Mouse (Mus musculus): ENCODE measurements at regions not wholly inside any gene's neighbourhood (a gene's known extent, or its start where the extent isn't known, plus 50 kb on each side); places are given as distances from the start of the nearest gene placed in this dataset.
A peak's percentile ranks its signal among the peaks of the same experiment; 100 is the strongest.

DNA sequence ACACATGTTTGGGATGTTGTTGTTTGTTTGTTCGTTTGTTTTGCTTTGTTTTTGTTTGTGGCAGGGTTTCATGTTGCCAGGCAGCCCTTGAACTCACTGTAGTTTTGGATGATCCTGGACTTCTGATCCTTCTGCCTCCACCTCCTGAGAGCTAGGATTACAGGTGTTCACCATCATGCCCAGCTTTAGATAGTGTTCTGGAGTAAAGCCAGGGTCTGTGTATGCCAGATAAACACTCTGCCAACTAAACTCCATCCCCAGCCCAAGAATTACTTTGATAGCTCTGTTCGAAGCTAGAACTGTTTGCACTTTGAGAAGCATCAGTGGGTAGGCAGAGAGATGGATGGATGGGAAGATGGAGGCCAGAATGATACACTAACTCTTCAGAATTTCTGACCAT lies 368.0 kb upstream of the Gm10306 start:
- ATAC-seq (ENCODE audit: insufficient number of reproducible peaks, insufficient read depth, low FRiP score, low read depth) = no peak
- Histone ChIP-seq H3K27ac (replicated peaks in 1 of 2; ENCODE audit: control insufficient read depth in 1 of 2, insufficient read depth in 1 of 2, low read depth in 2 of 2, low read length in 2 of 2) (peak overlapping the region in 1 of 2 experiments; percentile 39; a peak in 2 of 4 replicates), H3K36me3 (ENCODE audit: control insufficient read depth, insufficient read depth, low read length) (no peaks in the 10 kb centered on the region), H3K4me2 (ENCODE audit: low read length) (no peak overlapping the region), H3K9me3 (ENCODE audit: control insufficient read depth, low read length) (no peaks in the 10 kb centered on the region), H3K4me3 (ENCODE audit: control insufficient read depth in 1 of 2, insufficient read depth in 1 of 2, low read depth in 1 of 2, low read length in 2 of 2) (no peak overlapping the region), H3K27me3 (ENCODE audit: control insufficient read depth, insufficient read depth, low read length) (no peaks in the 10 kb centered on the region), H3K9ac (ENCODE audit: low read length) (no peak overlapping the region), H3K4me1 (ENCODE audit: control insufficient read depth in 2 of 2, insufficient read depth in 2 of 2, low read length in 2 of 2) (peaks cover 0 to 14% of the 10 kb centered on the region in 2 experiments; a peak in 2 of 4 replicates)
- 41% methylated on average over 2 of the region's 2 CpGs for WGBS

DNA sequence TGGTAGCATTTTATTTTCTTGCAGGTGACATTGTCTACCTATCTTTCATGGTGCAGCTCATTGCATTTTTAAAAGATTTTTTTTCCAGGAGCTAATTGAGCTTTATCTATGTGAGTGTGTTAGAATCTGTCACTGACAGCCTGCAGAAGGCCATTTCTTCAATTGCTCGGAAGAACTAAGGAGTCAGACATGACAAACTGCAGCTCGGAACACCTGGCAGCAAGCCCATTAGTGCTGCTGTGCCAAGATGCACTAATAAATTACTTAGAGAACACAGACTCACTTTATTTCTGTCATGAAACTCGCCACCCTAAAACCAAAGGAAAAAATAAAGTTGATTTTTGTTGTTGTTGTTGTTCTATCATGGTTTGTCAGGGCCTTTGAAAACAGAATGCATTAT lies 367.5 kb upstream of the Gm10306 start:
- Histone ChIP-seq H3K4me1 (ENCODE audit: control insufficient read depth in 2 of 2, insufficient read depth in 2 of 2, low read length in 2 of 2) (peaks cover 0 to 14% of the 10 kb centered on the region in 2 experiments; a peak in 2 of 4 replicates), H3K4me2 (ENCODE audit: low read length) (no peak overlapping the region), H3K9me3 (ENCODE audit: control insufficient read depth, low read length) (no peaks in the 10 kb centered on the region), H3K27me3 (ENCODE audit: control insufficient read depth, insufficient read depth, low read length) (no peaks in the 10 kb centered on the region), H3K4me3 (ENCODE audit: control insufficient read depth in 1 of 2, insufficient read depth in 1 of 2, low read depth in 1 of 2, low read length in 2 of 2) (no peak overlapping the region), H3K36me3 (ENCODE audit: control insufficient read depth, insufficient read depth, low read length) (no peaks in the 10 kb centered on the region), H3K27ac (replicated peaks in 1 of 2; ENCODE audit: control insufficient read depth in 1 of 2, insufficient read depth in 1 of 2, low read depth in 2 of 2, low read length in 2 of 2) (peak overlapping the region in 1 of 2 experiments; percentile 39; a peak in 2 of 4 replicates), H3K9ac (ENCODE audit: low read length) (no peak overlapping the region)
- ATAC-seq (ENCODE audit: insufficient number of reproducible peaks, insufficient read depth, low FRiP score, low read depth) = peak; percentile 71; the same call in 1 of the 2 replicates
- WGBS = 9% methylated on average over 3 of the region's 3 CpGs

DNA sequence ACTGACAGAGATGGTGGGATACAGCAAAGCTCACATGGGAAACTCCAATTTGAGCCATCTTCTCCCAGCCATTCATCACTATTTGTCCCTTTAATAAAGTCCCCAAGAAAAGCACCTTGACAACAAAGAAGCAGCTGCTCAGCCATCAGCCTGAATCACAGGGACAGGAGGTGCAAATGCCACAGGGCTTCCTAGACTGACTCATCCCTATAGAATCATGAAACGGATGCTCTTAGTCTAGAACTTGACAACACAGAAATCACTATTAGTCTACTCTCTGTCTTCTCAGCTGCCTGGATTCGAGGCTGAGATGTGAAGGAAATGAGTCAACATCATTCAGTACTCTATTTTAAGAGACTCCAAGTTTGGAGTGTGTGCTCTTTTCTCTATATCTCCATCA lies 365.4 kb upstream of the Gm10306 start:
- no peak for ATAC-seq (ENCODE audit: insufficient number of reproducible peaks, insufficient read depth, low FRiP score, low read depth)
- Histone ChIP-seq H3K27ac (replicated peaks in 1 of 2; ENCODE audit: control insufficient read depth in 1 of 2, insufficient read depth in 1 of 2, low read depth in 2 of 2, low read length in 2 of 2) (no peak overlapping the region), H3K9me3 (ENCODE audit: control insufficient read depth, low read length) (no peaks in the 10 kb centered on the region), H3K9ac (ENCODE audit: low read length) (no peak overlapping the region), H3K36me3 (ENCODE audit: control insufficient read depth, insufficient read depth, low read length) (no peaks in the 10 kb centered on the region), H3K4me3 (ENCODE audit: control insufficient read depth in 1 of 2, insufficient read depth in 1 of 2, low read depth in 1 of 2, low read length in 2 of 2) (no peak overlapping the region), H3K4me1 (ENCODE audit: control insufficient read depth in 2 of 2, insufficient read depth in 2 of 2, low read length in 2 of 2) (peaks cover 0 to 14% of the 10 kb centered on the region in 2 experiments; a peak in 2 of 4 replicates), H3K4me2 (ENCODE audit: low read length) (no peak overlapping the region), H3K27me3 (ENCODE audit: control insufficient read depth, insufficient read depth, low read length) (no peaks in the 10 kb centered on the region)
- WGBS = 55% methylated on average over 2 of the region's 2 CpGs

DNA sequence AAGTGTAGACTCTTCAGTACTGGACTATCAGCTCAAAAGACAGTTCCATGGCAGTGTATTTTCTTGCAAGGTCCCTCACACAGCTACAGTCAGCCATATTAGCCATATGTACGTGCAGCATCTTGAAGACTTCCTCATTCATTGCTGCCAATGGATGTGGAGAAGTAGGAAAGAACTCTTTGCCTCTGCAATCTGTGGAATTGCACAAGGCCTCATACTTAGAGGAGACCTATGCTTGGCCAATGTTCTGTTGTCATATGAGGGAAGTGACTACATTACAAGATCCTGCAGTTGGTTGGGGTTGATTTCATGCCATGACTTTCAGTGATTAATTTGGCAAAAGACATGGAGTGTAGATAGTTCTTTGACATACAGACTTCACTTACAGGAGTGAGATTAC lies 340.1 kb upstream of the Gm10306 start:
- H3K36me3 ChIP-seq (ENCODE audit: control insufficient read depth, insufficient read depth, low read length) = no peaks in the 10 kb centered on the region
- no peak overlapping the region for H3K9ac ChIP-seq (ENCODE audit: low read length)
- no peaks in the 10 kb centered on the region for H3K4me1 ChIP-seq (ENCODE audit: control insufficient read depth in 2 of 2, insufficient read depth in 2 of 2, low read length in 2 of 2)
- WGBS = 79% methylated on average over 1 of the region's 1 CpGs
- no peak overlapping the region for H3K27ac ChIP-seq (replicated peaks in 1 of 2; ENCODE audit: control insufficient read depth in 1 of 2, insufficient read depth in 1 of 2, low read depth in 2 of 2, low read length in 2 of 2)
- H3K27me3 ChIP-seq (ENCODE audit: control insufficient read depth, insufficient read depth, low read length) = no peaks in the 10 kb centered on the region
- H3K4me3 ChIP-seq (ENCODE audit: control insufficient read depth in 1 of 2, insufficient read depth in 1 of 2, low read depth in 1 of 2, low read length in 2 of 2) = no peak overlapping the region
- no peak for ATAC-seq (ENCODE audit: insufficient number of reproducible peaks, insufficient read depth, low FRiP score, low read depth)
- H3K9me3 ChIP-seq (ENCODE audit: control insufficient read depth, low read length) = no peaks in the 10 kb centered on the region
- no peak overlapping the region for H3K4me2 ChIP-seq (ENCODE audit: low read length)

DNA sequence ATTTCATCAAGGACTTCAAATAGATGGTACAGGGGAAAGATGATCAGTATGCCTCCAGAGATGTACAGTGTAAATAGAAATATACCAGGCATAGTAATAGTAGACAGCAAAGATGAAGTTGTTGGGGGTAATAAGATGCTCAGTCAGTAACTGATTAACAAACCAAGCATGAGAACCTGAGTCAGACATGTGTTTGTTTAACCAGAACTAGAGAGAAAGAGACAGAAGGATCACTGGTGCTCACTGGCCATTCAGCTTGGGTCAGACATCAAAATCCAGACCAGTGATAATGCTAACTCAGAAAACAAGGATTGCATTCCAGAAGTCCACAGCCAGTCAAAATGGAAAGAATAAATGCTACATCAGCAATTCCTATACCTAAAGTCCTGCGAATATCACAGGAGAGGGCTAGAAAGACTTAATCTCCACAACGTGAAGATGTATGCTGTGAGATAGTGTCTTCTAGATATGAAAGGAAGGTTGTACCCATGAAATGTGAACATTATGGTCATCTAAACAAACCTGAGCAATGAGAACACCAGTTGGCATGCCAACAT lies 320.6 kb upstream of the Gm10306 start:
- Histone ChIP-seq H3K9me3 (ENCODE audit: control insufficient read depth, low read length) (no peaks in the 10 kb centered on the region), H3K4me3 (ENCODE audit: control insufficient read depth in 1 of 2, insufficient read depth in 1 of 2, low read depth in 1 of 2, low read length in 2 of 2) (no peak overlapping the region), H3K36me3 (ENCODE audit: control insufficient read depth, insufficient read depth, low read length) (no peaks in the 10 kb centered on the region), H3K4me1 (ENCODE audit: control insufficient read depth in 2 of 2, insufficient read depth in 2 of 2, low read length in 2 of 2) (no peaks in the 10 kb centered on the region), H3K27me3 (ENCODE audit: control insufficient read depth, insufficient read depth, low read length) (no peaks in the 10 kb centered on the region), H3K9ac (ENCODE audit: low read length) (no peak overlapping the region), H3K4me2 (ENCODE audit: low read length) (no peak overlapping the region), H3K27ac (replicated peaks in 1 of 2; ENCODE audit: control insufficient read depth in 1 of 2, insufficient read depth in 1 of 2, low read depth in 2 of 2, low read length in 2 of 2) (no peak overlapping the region)
- ATAC-seq (ENCODE audit: insufficient number of reproducible peaks, insufficient read depth, low FRiP score, low read depth) = no peak
- 87% methylated on average over 2 of the region's 2 CpGs for WGBS

DNA sequence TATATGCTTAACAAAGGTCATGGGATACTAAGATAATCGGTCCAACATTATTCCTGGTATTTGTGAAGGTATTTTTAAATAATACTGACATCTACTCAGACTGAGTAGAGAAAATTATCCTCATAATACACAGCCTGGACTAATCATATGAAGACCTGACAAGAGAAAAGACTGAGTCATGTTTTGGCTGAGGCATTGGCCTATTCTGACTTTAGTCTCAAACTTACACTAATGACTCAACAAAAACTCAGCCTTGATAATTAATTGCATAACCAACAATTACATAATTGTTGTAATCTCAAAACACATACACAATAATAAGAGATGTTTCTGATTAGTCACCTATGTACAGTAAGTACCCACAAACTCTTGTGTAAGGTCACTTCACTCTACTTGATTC lies 300.3 kb upstream of the Gm10306 start:
- no peaks in the 10 kb centered on the region for H3K27me3 ChIP-seq (ENCODE audit: control insufficient read depth, insufficient read depth, low read length)
- H3K36me3 ChIP-seq (ENCODE audit: control insufficient read depth, insufficient read depth, low read length) = no peaks in the 10 kb centered on the region
- no peak overlapping the region for H3K4me3 ChIP-seq (ENCODE audit: control insufficient read depth in 1 of 2, insufficient read depth in 1 of 2, low read depth in 1 of 2, low read length in 2 of 2)
- no peak for ATAC-seq (ENCODE audit: insufficient number of reproducible peaks, insufficient read depth, low FRiP score, low read depth)
- no peaks in the 10 kb centered on the region for H3K9me3 ChIP-seq (ENCODE audit: control insufficient read depth, low read length)
- no peak overlapping the region for H3K4me2 ChIP-seq (ENCODE audit: low read length)
- WGBS = 69% methylated on average over 1 of the region's 1 CpGs
- H3K27ac ChIP-seq (replicated peaks in 1 of 2; ENCODE audit: control insufficient read depth in 1 of 2, insufficient read depth in 1 of 2, low read depth in 2 of 2, low read length in 2 of 2) = no peak overlapping the region
- no peaks in the 10 kb centered on the region for H3K4me1 ChIP-seq (ENCODE audit: control insufficient read depth in 2 of 2, insufficient read depth in 2 of 2, low read length in 2 of 2)
- H3K9ac ChIP-seq (ENCODE audit: low read length) = no peak overlapping the region

DNA sequence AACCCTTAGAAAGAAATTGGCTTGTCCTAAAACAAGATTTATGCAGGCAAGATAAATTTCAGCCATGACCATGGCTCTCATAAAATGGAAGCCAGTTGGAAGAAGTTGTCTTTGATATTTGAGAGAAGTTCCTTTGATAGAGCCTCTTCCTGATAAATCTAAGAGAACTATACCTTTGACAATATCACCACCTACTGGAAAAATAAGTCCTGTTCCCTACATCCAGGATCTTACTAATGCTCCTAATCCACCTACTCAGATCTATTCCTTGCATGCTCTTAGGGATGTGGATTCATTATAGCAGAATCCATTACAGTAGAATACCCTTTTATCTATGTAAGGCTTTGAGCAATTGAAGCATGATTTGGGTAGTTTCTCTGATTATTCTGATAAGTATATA lies 295.2 kb upstream of the Gm10306 start:
- H3K4me1 ChIP-seq (ENCODE audit: control insufficient read depth in 2 of 2, insufficient read depth in 2 of 2, low read length in 2 of 2) = no peaks in the 10 kb centered on the region
- no peaks in the 10 kb centered on the region for H3K9me3 ChIP-seq (ENCODE audit: control insufficient read depth, low read length)
- no peak overlapping the region for H3K4me3 ChIP-seq (ENCODE audit: control insufficient read depth in 1 of 2, insufficient read depth in 1 of 2, low read depth in 1 of 2, low read length in 2 of 2)
- no peaks in the 10 kb centered on the region for H3K27me3 ChIP-seq (ENCODE audit: control insufficient read depth, insufficient read depth, low read length)
- no peak overlapping the region for H3K4me2 ChIP-seq (ENCODE audit: low read length)
- H3K9ac ChIP-seq (ENCODE audit: low read length) = no peak overlapping the region
- no peak for ATAC-seq (ENCODE audit: insufficient number of reproducible peaks, insufficient read depth, low FRiP score, low read depth)
- H3K36me3 ChIP-seq (ENCODE audit: control insufficient read depth, insufficient read depth, low read length) = no peaks in the 10 kb centered on the region
- H3K27ac ChIP-seq (replicated peaks in 1 of 2; ENCODE audit: control insufficient read depth in 1 of 2, insufficient read depth in 1 of 2, low read depth in 2 of 2, low read length in 2 of 2) = no peak overlapping the region

DNA sequence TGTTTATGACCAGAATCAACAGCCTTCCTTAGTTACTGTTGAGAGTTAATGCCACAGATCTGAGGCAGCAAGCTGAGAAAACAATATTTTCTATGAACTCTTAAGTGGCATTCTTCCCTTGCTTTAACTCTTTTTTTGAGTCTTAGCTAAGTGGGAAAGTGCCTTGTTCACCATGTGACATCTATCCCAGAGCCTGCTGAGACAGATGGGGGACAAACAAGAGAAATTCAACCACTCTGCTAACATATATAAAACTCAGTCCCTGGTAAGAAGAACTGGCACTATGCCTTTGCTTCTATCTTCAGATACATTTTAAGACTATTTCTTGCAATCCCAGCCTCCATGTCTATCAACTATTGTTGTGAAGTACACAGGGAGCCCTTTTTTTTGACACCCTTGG lies 274.6 kb upstream of the Gm10306 start:
- no peak for ATAC-seq (ENCODE audit: insufficient number of reproducible peaks, insufficient read depth, low FRiP score, low read depth)
- H3K9ac ChIP-seq (ENCODE audit: low read length) = no peak overlapping the region
- no peaks in the 10 kb centered on the region for H3K27me3 ChIP-seq (ENCODE audit: control insufficient read depth, insufficient read depth, low read length)
- H3K4me1 ChIP-seq (ENCODE audit: control insufficient read depth in 2 of 2, insufficient read depth in 2 of 2, low read length in 2 of 2) = no peaks in the 10 kb centered on the region
- no peak overlapping the region for H3K4me3 ChIP-seq (ENCODE audit: control insufficient read depth in 1 of 2, insufficient read depth in 1 of 2, low read depth in 1 of 2, low read length in 2 of 2)
- H3K27ac ChIP-seq (replicated peaks in 1 of 2; ENCODE audit: control insufficient read depth in 1 of 2, insufficient read depth in 1 of 2, low read depth in 2 of 2, low read length in 2 of 2) = no peak overlapping the region
- H3K9me3 ChIP-seq (ENCODE audit: control insufficient read depth, low read length) = no peaks in the 10 kb centered on the region
- no peak overlapping the region for H3K4me2 ChIP-seq (ENCODE audit: low read length)
- no peaks in the 10 kb centered on the region for H3K36me3 ChIP-seq (ENCODE audit: control insufficient read depth, insufficient read depth, low read length)
